Mouse (Mus musculus) regulatory T cell (primary cell): ENCODE data around the gene Rrm1.
"Not testable (repeated sequence)": the region's sequence is repeated elsewhere in the genome, so short reads cannot be mapped to it uniquely, and the experiment has no call there.

Experiments used
- in situ Hi-C: fragments of 300-600 bp; cut with MboI, MseI; formaldehyde crosslinking; loops from one replicate; pipeline ENCODE4 v1.15.1; 2025; ENCODE audit warnings: high pct_unique_total_duplicates

Rrm1 gene

GRCm38 (mm10) chr7:102477377-102477776 is 35.9 kb downstream of the Rrm1 start:
- in situ Hi-C loops: no loop called here

- in situ Hi-C loops: no loop called here
Measured at GRCm38 (mm10) chr7:102478425-102478824, 36.9 kb downstream of the Rrm1 start.

- in situ Hi-C loops: no loop called here
Measured at GRCm38 (mm10) chr7:102478926-102479325, 37.4 kb downstream of the Rrm1 start.

- in situ Hi-C loops: loop anchor here (10.0 kb wide), 1 partner anchor 1865 kb away; no protein-coding TSS in a partner anchor
Measured at GRCm38 (mm10) chr7:102479368-102480078, 38.0 kb downstream of the Rrm1 start.

- in situ Hi-C loops: loop anchor here (10.0 kb wide), 1 partner anchor 1864 kb away; no protein-coding TSS in a partner anchor
Measured at GRCm38 (mm10) chr7:102480821-102481220, 39.3 kb downstream of the Rrm1 start.

- in situ Hi-C loops: loop anchor here (10.0 kb wide), 1 partner anchor 1863 kb away; no protein-coding TSS in a partner anchor
Measured at GRCm38 (mm10) chr7:102481579-102481978, 40.1 kb downstream of the Rrm1 start, which contains the start of gene Olfr543. Olfr543 (minus strand) TSS chr7:102481679.

- in situ Hi-C loops: loop anchor here (10.0 kb wide), 1 partner anchor 1861 kb away; no protein-coding TSS in a partner anchor
Measured at GRCm38 (mm10) chr7:102483665-102484064, 42.2 kb downstream of the Rrm1 start.

- in situ Hi-C loops: loop anchor here (10.0 kb wide), 1 partner anchor 1860 kb away; no protein-coding TSS in a partner anchor
Measured at GRCm38 (mm10) chr7:102484766-102485165, 43.3 kb downstream of the Rrm1 start.

GRCm38 (mm10) chr7:102486105-102486504 is 44.6 kb downstream of the Rrm1 start:
- in situ Hi-C loops: loop anchor here (10.0 kb wide), 1 partner anchor 1859 kb away; no protein-coding TSS in a partner anchor

GRCm38 (mm10) chr7:102488161-102488560 is 46.7 kb downstream of the Rrm1 start, which contains the start of gene Olfr544:
Olfr544 (minus strand) TSS chr7:102488313.
- in situ Hi-C loops: loop anchor here (10.0 kb wide), 1 partner anchor 1857 kb away; no protein-coding TSS in a partner anchor

GRCm38 (mm10) chr7:102494416-102494815 is 52.9 kb downstream of the Rrm1 start:
- in situ Hi-C loops: not testable (repeated sequence)

GRCm38 (mm10) chr7:102499473-102499872 is 58.0 kb downstream of the Rrm1 start, which contains the start of gene Olfr545:
Olfr545 (minus strand) TSS chr7:102499573.
- in situ Hi-C loops: no loop called here

- in situ Hi-C loops: no loop called here
Measured at GRCm38 (mm10) chr7:102501986-102502385, 60.5 kb downstream of the Rrm1 start.

- in situ Hi-C loops: loop anchor here (5.0 kb wide), 1 partner anchor 130 kb away; the partner anchor contains the start of gene Olfr554
Measured at GRCm38 (mm10) chr7:102506848-102507247, 65.4 kb downstream of the Rrm1 start.

GRCm38 (mm10) chr7:102508066-102508465 is 66.6 kb downstream of the Rrm1 start:
- in situ Hi-C loops: loop anchor here (5.0 kb wide), 1 partner anchor 129 kb away; the partner anchor contains the start of gene Olfr554

GRCm38 (mm10) chr7:102508666-102509065 is 67.2 kb downstream of the Rrm1 start:
- in situ Hi-C loops: loop anchor here (5.0 kb wide), 1 partner anchor 129 kb away; the partner anchor contains the start of gene Olfr554

- in situ Hi-C loops: loop anchor here (5.0 to 10.0 kb wide), 3 partner anchors 128 to 413 kb away; partner anchors contain the start of genes Olfr554, Olfr560, Olfr572 and Olfr78
Measured at GRCm38 (mm10) chr7:102509726-102510125, 68.2 kb downstream of the Rrm1 start.

- in situ Hi-C loops: loop anchor here (5.0 to 10.0 kb wide), 2 partner anchors 243 to 410 kb away; partner anchors contain the start of genes Olfr560, Olfr572 and Olfr78
Measured at GRCm38 (mm10) chr7:102511927-102512326, 70.4 kb downstream of the Rrm1 start.

- in situ Hi-C loops: loop anchor here (5.0 to 10.0 kb wide), 2 partner anchors 242 to 409 kb away; partner anchors contain the start of genes Olfr560, Olfr572 and Olfr78
Measured at GRCm38 (mm10) chr7:102512814-102513435, 71.4 kb downstream of the Rrm1 start.

- in situ Hi-C loops: loop anchor here (5.0 to 10.0 kb wide), 2 partner anchors 241 to 408 kb away; partner anchors contain the start of genes Olfr560, Olfr572 and Olfr78
Measured at GRCm38 (mm10) chr7:102514144-102514543, 72.6 kb downstream of the Rrm1 start.

- in situ Hi-C loops: loop anchor here (10.0 kb wide), 1 partner anchor 238 kb away; the partner anchor contains the start of genes Olfr560 and Olfr78
Measured at GRCm38 (mm10) chr7:102516261-102517050, 75.0 kb downstream of the Rrm1 start.
